ENCODE assay signal across 13 mouse cellular contexts in genomic region chr4:122991177-122991576, GRCm38 (mm10).
"Had no signal": no experiment of that assay in that cellular context is flagged by ENCODE, and none has a peak within 500 bp of the region (broad histone marks: within the 10 kb centered on the region; RNA-seq: fewer than 3 reads in every experiment).

No protein-coding gene starts in this region.

- H3K27me3 ChIP-seq: limb, embryonic 15.5 days; midbrain, embryonic 13.5 days; neural tube, embryonic 15.5 days had no signal

- ATAC-seq: liver, postnatal 0 days; midbrain, embryonic 13.5 days had no signal

- H3K36me3 ChIP-seq: limb, embryonic 15.5 days; liver, embryonic 13.5 days; lung, embryonic 15.5 days; midbrain, embryonic 13.5 days; neural tube, embryonic 15.5 days had no signal

- DNase-seq: kidney, postnatal 36 days; layer of hippocampus, adult 9-11 months; layer of hippocampus, postnatal 36 days; liver, embryonic 13.5 days; liver, postnatal 0 days; lung, postnatal 14 days; right cerebral cortex, adult 18-20 months; right cerebral cortex, postnatal 25 days; thymus, postnatal 14 days had no signal
